8 mouse cellular contexts compared by ENCODE assay signal in genomic region chr5:110770448-110771158, GRCm38 (mm10). TPM values are rescaled to one million over a fixed set of nuclear protein-coding genes. Genes with fewer than 3 reads are reported as not detected.
DNase-seq lines count a peak whose midpoint lies in the region; ATAC-seq lines count a peak whose summit lies in the region.

Gene Ep400, minus strand, starts transcription at chr5:110770717.

- ATAC-seq in CD4-positive, CD25-positive, alpha-beta regulatory T cell, adult 4 months: peak; percentile 92
- ATAC-seq in heart, embryonic 14.5 days (ENCODE audit: insufficient number of reproducible peaks, insufficient read depth, low FRiP score, low read depth): peak; percentile 98
- peak; percentile 95 for ATAC-seq in liver, embryonic 13.5 days (ENCODE audit: low read depth)
- ATAC-seq in stomach, embryonic 16.5 days (ENCODE audit: insufficient read depth, low FRiP score): peak; percentile 99

- peak; percentile 98 for DNase-seq in c-Kit-negative CD71-positive TER-119-positive erythroid progenitor cells, embryonic 14.5 days (ENCODE audit: low read depth, low spot score)
- peak; percentile 99 for DNase-seq in fibroblast of lung, adult 2 months (ENCODE audit: low read depth)
- DNase-seq in kidney, postnatal 14 days: peak; percentile 100
- DNase-seq in liver, embryonic 13.5 days: peak; percentile 100
- peak; percentile 99 for DNase-seq in neural tube, embryonic 10.5 days (ENCODE audit: extremely low spot score, low spot score)

- peak within 1 kb of the TSS; percentile 84 to 89 for H3K4me3 ChIP-seq in heart, embryonic 14.5 days (ENCODE audit: control insufficient read depth in 1 of 2, insufficient read depth in 1 of 2, low read depth in 1 of 2, low read length in 2 of 2)
- peak within 1 kb of the TSS; percentile 94 for H3K4me3 ChIP-seq in liver, embryonic 13.5 days (replicated peaks)
- H3K4me3 ChIP-seq in stomach, embryonic 16.5 days (replicated peaks; ENCODE audit: low read length): peak within 1 kb of the TSS; percentile 94

- H3K27ac ChIP-seq in heart, embryonic 14.5 days (replicated peaks in 1 of 2; ENCODE audit: control insufficient read depth in 1 of 2, insufficient read depth in 1 of 2, low read depth in 2 of 2, low read length in 2 of 2): peak within 1 kb of the TSS; percentile 92 to 95
- H3K27ac ChIP-seq in liver, embryonic 13.5 days: peak within 1 kb of the TSS; percentile 98
- peak within 1 kb of the TSS; percentile 98 for H3K27ac ChIP-seq in stomach, embryonic 16.5 days (ENCODE audit: low read length)

- peaks cover 34% of the 10 kb centered on the region for H3K36me3 ChIP-seq in heart, embryonic 14.5 days (ENCODE audit: control insufficient read depth, insufficient read depth, low read length)
- H3K36me3 ChIP-seq in liver, embryonic 13.5 days: peaks cover 44% of the 10 kb centered on the region
- peaks cover 14% of the 10 kb centered on the region for H3K36me3 ChIP-seq in stomach, embryonic 16.5 days (ENCODE audit: control insufficient read depth, insufficient read depth, low read length)

- under 1% methylated on average over 83 of the region's 83 CpGs for WGBS in heart, embryonic 14.5 days
- under 1% methylated on average over 80 of the region's 83 CpGs for WGBS in liver, embryonic 13.5 days (ENCODE audit: insufficient replicate concordance)
- under 1% methylated on average over 82 of the region's 83 CpGs for WGBS in stomach, embryonic 16.5 days

- H3K9ac ChIP-seq in heart, embryonic 14.5 days (ENCODE audit: low read length): peak within 1 kb of the TSS; percentile 93
- H3K9ac ChIP-seq in liver, embryonic 13.5 days: peak within 1 kb of the TSS; percentile 95
- peak within 1 kb of the TSS; percentile 93 for H3K9ac ChIP-seq in stomach, embryonic 16.5 days (ENCODE audit: low read length)

- H3K27me3 ChIP-seq in heart, embryonic 14.5 days (ENCODE audit: control insufficient read depth, insufficient read depth, low read length): no peaks in the 10 kb centered on the region
- no peaks in the 10 kb centered on the region for H3K27me3 ChIP-seq in liver, embryonic 13.5 days
- H3K27me3 ChIP-seq in stomach, embryonic 16.5 days (ENCODE audit: control insufficient read depth, insufficient read depth, low read length): no peaks in the 10 kb centered on the region

- peaks cover 0 to 14% of the 10 kb centered on the region in 2 experiments; a peak in 2 of 4 replicates for H3K4me1 ChIP-seq in heart, embryonic 14.5 days (ENCODE audit: control insufficient read depth in 2 of 2, insufficient read depth in 2 of 2, low read length in 2 of 2)
- H3K4me1 ChIP-seq in liver, embryonic 13.5 days (replicated peaks): peaks cover 44% of the 10 kb centered on the region
- peaks cover 9% of the 10 kb centered on the region for H3K4me1 ChIP-seq in stomach, embryonic 16.5 days (ENCODE audit: control insufficient read depth, insufficient read depth, low read length)

- no peaks in the 10 kb centered on the region for H3K9me3 ChIP-seq in heart, embryonic 14.5 days (ENCODE audit: control insufficient read depth, low read length)
- no peaks in the 10 kb centered on the region for H3K9me3 ChIP-seq in liver, embryonic 13.5 days (replicated peaks)
- H3K9me3 ChIP-seq in stomach, embryonic 16.5 days (replicated peaks; ENCODE audit: control insufficient read depth, low read length): no peaks in the 10 kb centered on the region

- peak within 1 kb of the TSS; percentile 75 for H3K4me2 ChIP-seq in heart, embryonic 14.5 days (ENCODE audit: low read length)
- H3K4me2 ChIP-seq in liver, embryonic 13.5 days: peak within 1 kb of the TSS; percentile 82
- peak within 1 kb of the TSS; percentile 66 for H3K4me2 ChIP-seq in stomach, embryonic 16.5 days (ENCODE audit: low read depth, low read length)

RNA-seq across cellular contexts. Expression of gene Ep400, which starts in this region (rescaled TPM):
- polyA plus RNA-seq in CD4-positive, CD25-positive, alpha-beta regulatory T cell, adult 4 months (2017; shearing (Covaris generic)): 10 to 100 TPM; 64.5 to 99.0 TPM
- polyA plus RNA-seq in heart, embryonic 14.5 days (2014; fragmentation: Nextera tagmentation; extraction: Ambion mirVana): 24.3 and 26.9 TPM in 2 replicates
- polyA plus RNA-seq in liver, embryonic 13.5 days (2015; fragmentation: Nextera tagmentation; extraction: Ambion mirVana): 15.7 and 19.1 TPM in 2 replicates
- 30.8 and 42.4 TPM in 2 replicates for polyA plus RNA-seq in stomach, embryonic 16.5 days (2015; fragmentation: Nextera tagmentation; extraction: Ambion mirVana)

Comparison
In these comparisons a context has a peak if more than half of its experiments do, and no peak if none do; other contexts are left out.
1. Peak in every context shown above with its lines: DNase-seq, ATAC-seq, H3K4me3 ChIP-seq and H3K27ac ChIP-seq.